Mouse (Mus musculus) left cerebral cortex, postnatal 14 days (tissue): ENCODE measurements around the gene Rpl38. TPM values are rescaled to one million over a fixed set of nuclear protein-coding genes. Genes with fewer than 3 reads are reported as not detected.

Source experiments
- DNase-seq, 2 experiments: peaks; one replicate each; pipeline ENCODE4 v3.0.0; 2021 to 2022; ENCODE audit warnings: low spot score in 2 of 2, mixed read lengths in 1 of 2
- intact Hi-C: fragments of 180-260 bp; cut with DNase I; formaldehyde crosslinking; loops from one replicate; pipeline ENCODE4 v1.15.1; 2025
- total RNA-seq, 2 experiments: library from RNA; stranded (reverse); gene quantifications; 2 replicates each; pipeline ENCODE4 v1.2.3; 2021

The Rpl38 gene
- total RNA-seq, 2 experiments from 2014 or later: 737 to 799 TPM

GRCm38 (mm10) chr11:114691454-114692182 is 23.3 kb downstream of the Rpl38 start:
- no peak for DNase-seq
- intact Hi-C loops: no loop called here

DNA sequence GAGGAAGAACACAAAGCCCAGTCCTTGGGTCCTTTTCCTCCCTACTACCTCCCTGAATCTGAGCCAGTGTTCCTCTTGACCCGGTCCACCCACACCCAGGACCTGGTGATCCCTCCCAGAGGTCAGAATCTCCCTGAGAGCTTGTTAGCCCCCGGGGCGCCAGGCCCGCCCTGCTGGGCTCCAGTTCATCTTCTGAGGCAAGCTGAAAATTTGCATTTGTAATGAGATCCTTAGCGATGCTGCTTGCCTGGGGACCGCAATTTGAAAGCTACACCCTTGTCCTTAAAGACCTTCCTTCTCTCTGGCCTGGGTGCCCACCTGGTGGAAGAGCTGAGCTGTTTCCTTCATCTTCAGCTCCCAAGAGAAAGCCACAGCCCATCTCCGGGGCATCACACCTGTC is 24.3 kb downstream of the Rpl38 start:
- intact Hi-C loops: no loop called here
- DNase-seq: no peak

DNA sequence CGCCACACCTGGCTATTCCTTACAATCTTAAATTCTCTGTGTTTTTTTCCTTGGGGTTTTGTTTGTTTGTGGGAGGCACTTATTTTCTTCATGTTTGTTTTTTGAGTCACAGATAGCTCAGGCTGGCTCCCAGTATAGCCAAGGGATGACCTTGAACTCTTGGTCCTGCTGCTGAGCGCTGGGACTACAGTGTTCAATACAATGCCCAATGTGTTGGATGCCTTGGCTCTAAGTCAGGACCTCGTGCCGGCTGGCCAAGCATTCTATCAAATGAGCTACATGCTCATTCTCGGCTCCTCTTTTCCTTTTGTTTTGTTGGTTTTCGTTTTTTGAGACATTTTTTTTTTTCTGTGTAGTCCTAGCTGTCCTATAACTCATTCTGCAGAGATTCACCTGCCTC is 25.1 kb downstream of the Rpl38 start:
- intact Hi-C loops: no loop called here
- no peak for DNase-seq

DNA sequence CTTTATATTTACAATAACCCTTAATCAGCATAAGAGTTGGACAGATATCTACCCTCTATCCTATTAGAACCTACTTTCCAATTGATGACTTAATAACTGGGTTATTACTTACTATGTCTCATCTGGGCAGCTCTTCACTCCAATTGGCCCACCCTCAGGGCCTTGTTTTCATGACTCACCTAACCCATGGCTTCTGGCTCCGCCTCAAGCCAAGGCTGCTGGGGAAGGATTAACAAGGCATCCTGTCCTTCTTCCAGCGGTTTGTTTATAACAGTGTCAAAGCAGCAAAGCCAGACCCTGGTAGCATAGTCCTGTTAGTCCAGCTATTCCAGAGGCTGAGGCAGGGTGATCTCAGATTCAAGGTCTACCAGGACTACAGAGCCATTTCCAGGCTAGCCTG is 26.1 kb downstream of the Rpl38 start:
- intact Hi-C loops: no loop called here
- DNase-seq: no peak

GRCm38 (mm10) chr11:114698496-114698895 is 30.2 kb downstream of the Rpl38 start:
- no peak for DNase-seq
- intact Hi-C loops: no loop called here

DNA sequence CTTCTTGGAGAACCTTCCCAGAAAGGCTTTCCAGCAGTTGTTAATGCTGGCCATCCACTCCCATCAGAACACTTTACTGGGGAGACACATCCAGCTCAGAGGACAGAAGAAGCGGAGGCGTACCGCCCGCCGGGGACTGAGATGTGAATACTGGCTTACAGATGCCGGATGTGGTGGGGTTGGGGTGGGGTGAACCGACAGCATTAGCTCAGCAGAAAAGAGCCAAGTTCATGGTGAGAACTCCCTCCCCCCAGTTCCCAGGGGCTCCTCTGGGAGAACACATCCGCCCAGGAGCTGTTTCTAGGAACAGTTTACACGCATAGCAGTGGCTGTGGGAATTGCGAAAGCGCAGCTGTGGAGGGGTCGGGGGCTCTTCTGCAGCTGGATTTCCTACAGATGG is 31.2 kb downstream of the Rpl38 start:
- no peak for DNase-seq
- intact Hi-C loops: no loop called here

DNA sequence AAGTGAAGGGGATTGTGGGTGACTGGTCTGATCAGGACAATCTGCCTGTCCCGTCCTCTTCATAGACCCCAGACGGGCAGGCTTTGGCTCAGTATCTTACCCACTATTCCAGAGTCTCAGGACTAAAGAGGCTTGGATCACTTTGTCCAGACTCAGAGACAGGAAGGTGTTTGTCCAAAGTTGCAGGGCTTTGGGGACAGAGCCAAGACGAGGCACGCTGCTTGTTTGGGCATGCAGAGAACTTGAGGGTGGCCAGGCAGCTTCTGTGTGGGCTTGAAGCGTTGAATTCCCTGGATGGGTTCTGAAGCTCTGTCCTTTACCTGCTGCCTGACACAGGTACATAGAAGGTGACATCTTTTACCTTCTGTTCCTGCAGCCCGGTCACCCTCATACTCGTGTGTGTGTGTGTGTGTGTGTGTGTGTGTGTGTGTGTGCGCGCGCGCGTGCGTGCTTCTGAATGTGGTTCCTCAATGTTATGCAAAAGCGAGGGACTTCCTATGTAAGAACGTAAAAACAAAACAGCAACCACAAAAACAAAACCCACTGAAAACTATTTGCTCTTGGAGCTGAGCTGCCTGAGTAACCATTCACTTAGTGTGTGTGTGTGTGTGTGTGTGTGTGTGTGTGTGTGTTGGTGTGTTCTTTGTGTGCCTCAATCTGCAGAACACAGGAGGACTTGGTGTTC is 34.1 kb downstream of the Rpl38 start:
- DNase-seq: peak in 1 of 2 experiments; percentile 79
- intact Hi-C loops: no loop called here

DNA sequence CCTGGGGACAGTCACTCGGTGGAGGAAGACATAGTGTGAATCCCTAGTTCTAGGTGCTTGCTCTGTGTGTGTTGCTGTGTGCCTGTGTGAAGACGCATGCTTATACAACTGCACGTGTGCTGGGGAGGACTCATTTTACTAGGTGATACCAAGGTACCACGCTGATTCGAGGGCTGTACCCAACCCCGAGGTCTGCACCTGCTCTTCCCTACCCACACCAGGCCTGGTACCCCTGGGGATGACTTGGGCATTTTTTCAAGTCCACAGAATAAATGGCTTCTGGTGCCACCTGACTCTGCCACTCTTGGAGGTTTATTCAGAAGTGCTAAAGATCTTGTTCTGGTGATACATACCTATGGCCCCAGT is 34.7 kb downstream of the Rpl38 start:
- no peak for DNase-seq
- intact Hi-C loops: no loop called here

DNA sequence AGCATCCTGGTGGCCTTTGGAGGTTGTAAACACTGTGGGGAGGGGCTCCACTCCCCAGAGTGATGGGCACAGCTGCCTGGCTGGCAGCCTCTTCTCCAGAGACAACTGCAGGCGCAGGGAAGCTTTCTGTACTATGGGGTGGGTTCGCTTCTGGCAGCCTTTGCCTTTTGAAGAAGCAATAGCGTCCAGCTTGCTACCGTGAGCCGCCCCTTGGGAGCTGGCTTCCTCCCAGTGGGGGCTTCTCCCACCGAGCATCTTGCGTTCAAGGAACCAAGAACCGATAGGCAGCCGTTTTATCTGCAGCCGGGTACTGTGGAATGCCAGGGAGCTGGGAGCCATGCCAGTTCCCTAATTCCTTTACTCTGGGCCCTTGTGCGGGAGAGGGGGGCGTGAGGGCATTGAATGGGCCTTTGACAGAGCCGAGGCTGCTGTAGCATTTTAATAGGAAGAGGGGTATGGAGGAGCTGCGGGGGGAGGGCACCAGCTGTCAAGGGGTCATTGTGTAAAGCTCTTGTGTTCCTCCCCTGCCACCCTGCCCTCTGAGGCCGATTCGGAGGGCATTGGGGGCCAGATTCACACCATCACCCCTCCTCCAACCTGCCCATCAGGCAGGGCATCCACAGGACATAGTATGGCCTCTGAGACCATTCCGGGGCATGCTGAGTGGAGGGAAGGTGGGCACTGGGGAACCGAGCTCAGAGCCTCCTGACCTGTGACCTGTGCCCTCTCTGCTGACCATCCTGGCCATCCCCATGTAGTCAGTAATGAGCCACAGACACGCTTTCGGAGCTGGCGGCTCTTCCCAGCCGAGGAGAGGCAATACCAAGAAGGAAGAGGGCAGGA is 36.0 kb downstream of the Rpl38 start:
- peak; percentile 70 to 82 for DNase-seq
- intact Hi-C loops: no loop called here

GRCm38 (mm10) chr11:114706358-114706757 is 38.0 kb downstream of the Rpl38 start:
- intact Hi-C loops: no loop called here

DNA sequence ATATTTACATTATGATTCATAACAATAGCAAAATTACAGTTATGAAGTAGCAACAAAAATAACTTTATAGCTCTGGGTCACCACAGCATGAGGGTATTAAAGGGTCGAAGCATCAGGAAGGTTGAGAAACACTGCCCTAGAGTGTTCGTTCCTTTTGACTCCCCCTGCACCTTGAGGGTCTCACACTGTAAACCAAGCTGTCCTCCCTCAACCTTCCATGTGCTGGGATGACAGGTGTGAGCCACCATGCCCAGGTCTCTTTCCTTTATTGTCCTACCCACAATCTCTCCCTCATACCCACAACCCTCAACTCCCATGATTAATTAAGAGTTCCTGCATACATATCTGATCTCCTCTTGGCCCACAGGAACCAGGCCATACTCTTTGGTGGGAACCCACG is 43.1 kb downstream of the Rpl38 start:
- no peak for DNase-seq
- intact Hi-C loops: no loop called here

More at GRCm38 (mm10) chr11:114706358-114706757, 38.0 kb downstream of the Rpl38 start:
- no peak for DNase-seq

DNA sequence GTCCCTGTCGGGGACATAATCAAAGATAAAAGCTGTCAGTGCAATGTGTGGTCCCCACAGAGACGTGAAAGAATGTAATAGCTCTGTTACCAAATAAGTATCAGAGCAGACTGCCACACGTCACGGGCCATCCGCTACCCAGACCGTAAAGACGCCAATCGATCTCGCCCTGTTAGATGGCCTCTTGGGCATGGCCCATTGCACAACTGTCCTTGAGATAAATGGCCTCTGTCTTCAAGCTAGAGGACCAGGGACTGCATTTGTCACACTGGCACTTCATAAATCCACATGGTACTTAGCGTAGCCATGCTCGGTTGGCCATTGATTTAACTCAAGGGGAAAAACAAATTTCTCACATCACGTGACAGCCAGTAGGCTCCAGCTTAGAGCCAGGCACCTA is 43.5 kb downstream of the Rpl38 start:
- no peak for DNase-seq
- intact Hi-C loops: no loop called here

DNA sequence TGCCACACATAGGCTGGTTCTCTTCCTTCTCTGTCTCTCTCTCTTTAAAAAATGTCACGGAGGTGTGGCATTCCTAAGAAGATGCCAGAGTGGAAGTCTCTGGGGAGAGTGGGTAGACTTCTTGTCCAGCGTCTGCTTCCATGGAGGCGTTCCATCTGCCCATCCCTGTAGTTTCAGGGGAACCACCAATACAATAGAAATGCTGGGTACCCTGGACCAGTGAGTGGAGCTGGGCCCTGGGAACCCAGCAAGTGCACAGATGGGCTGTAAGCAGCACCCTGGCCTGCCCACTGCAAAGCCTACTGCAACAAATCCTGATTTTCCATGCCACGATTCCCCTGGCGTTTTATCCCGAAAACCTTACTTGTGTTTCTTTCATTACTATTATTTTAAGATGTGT is 46.2 kb downstream of the Rpl38 start:
- intact Hi-C loops: no loop called here
- peak; percentile 45 to 64 for DNase-seq

- DNase-seq: no peak
- intact Hi-C loops: no loop called here
These were observed 47.2 kb downstream of the Rpl38 start for GRCm38 (mm10) chr11:114715531-114715930.

GRCm38 (mm10) chr11:114720535-114720934 is 52.2 kb downstream of the Rpl38 start:
- DNase-seq: no peak
- intact Hi-C loops: no loop called here

Other genes starting within 250 kb of the Rpl38 start
- gene Ttyh2, start 6.9 kb downstream of the Rpl38 start, total RNA-seq: 10 to 100 TPM; 24.0 to 24.6 TPM
- 1 to 10 TPM in 1 of 2 experiments, under 1 TPM in 1; 0.99 to 1.8 TPM for gene Dnaic2, start 58.9 kb downstream of the Rpl38 start, total RNA-seq
- 10 to 100 TPM in 1 of 2 experiments, 1 to 10 TPM in 1; 8.8 to 11.2 TPM for gene Kif19a, start 96.9 kb downstream of the Rpl38 start, total RNA-seq
- 10 to 100 TPM; 38.4 to 38.6 TPM for gene Btbd17, start 127.4 kb downstream of the Rpl38 start, total RNA-seq
- gene Gpr142, start 130.4 kb downstream of the Rpl38 start, total RNA-seq: not detected
- 1 to 10 TPM; 4.0 to 4.6 TPM for gene Gprc5c, start 182.6 kb downstream of the Rpl38 start, total RNA-seq
- gene Cd300a, start 221.5 kb downstream of the Rpl38 start, total RNA-seq: under 1 TPM; 0.51 to 0.68 TPM